In genomic region chr17:25843122-25843521, GRCm38 (mm10) we compare ENCODE assay signal across 9 mouse cellular contexts. TPM values are rescaled to one million over a fixed set of nuclear protein-coding genes. Genes with fewer than 3 reads are reported as not detected.
DNase-seq lines count a peak whose midpoint lies in the region; ATAC-seq lines count a peak whose summit lies in the region.
"Had no signal": no experiment of that assay in that cellular context is flagged by ENCODE, and none has a peak within 500 bp of the region (broad histone marks: within the 10 kb centered on the region; RNA-seq: fewer than 3 reads in every experiment).

No protein-coding gene starts in this region.

- WGBS in liver, embryonic 11.5 days = 89% methylated on average over 4 of the region's 4 CpGs
- WGBS in stomach, embryonic 16.5 days = 89% methylated on average over 4 of the region's 4 CpGs

- peak overlapping the region; percentile 93 for H3K9ac ChIP-seq in liver, embryonic 11.5 days (ENCODE audit: low read depth, low read length)
- peak overlapping the region; percentile 96 for H3K9ac ChIP-seq in stomach, embryonic 16.5 days (ENCODE audit: low read length)

- H3K4me2 ChIP-seq in liver, embryonic 11.5 days = peak overlapping the region; percentile 93
- H3K4me2 ChIP-seq in stomach, embryonic 16.5 days (ENCODE audit: low read depth, low read length) = peak overlapping the region; percentile 79

- no peak overlapping the region; the same call in none of the 2 replicates for H3K27ac ChIP-seq in liver, embryonic 11.5 days (ENCODE audit: low read depth, low read length)
- no peak overlapping the region for H3K27ac ChIP-seq in stomach, embryonic 16.5 days (ENCODE audit: low read length)

- peak overlapping the region; percentile 99 for H3K4me3 ChIP-seq in megakaryocyte, embryonic 14.5 days (replicated peaks)
- peak overlapping the region; percentile 85 for H3K4me3 ChIP-seq in liver, embryonic 11.5 days (ENCODE audit: low read depth, low read length)
- peak overlapping the region; percentile 89 for H3K4me3 ChIP-seq in stomach, embryonic 16.5 days (replicated peaks; ENCODE audit: low read length)

- peaks cover 81% of the 10 kb centered on the region for H3K36me3 ChIP-seq in megakaryocyte, embryonic 14.5 days (replicated peaks; ENCODE audit: low read length)
- H3K36me3 ChIP-seq in liver, embryonic 11.5 days (ENCODE audit: control insufficient read depth, insufficient read depth, low read length) = peaks cover 32% of the 10 kb centered on the region
- H3K36me3 ChIP-seq in stomach, embryonic 16.5 days (ENCODE audit: control insufficient read depth, insufficient read depth, low read length) = peaks cover 25% of the 10 kb centered on the region

- ATAC-seq in megakaryocyte, adult 5-6 weeks (ENCODE audit: poor library complexity, severe bottlenecking) = no peak
- ATAC-seq in liver, embryonic 11.5 days (replicated peaks; ENCODE audit: low FRiP score) = no peak
- ATAC-seq in stomach, embryonic 16.5 days (ENCODE audit: insufficient read depth, low FRiP score) = no peak

- peak; percentile 50 for DNase-seq in cerebellum, adult 9-11 months
- DNase-seq in cerebellum, postnatal 4 days (ENCODE audit: low spot score in 2 of 2) = no peak
- no peak for DNase-seq in liver, embryonic 11.5 days (ENCODE audit: low spot score)
- no peak for DNase-seq in adrenal gland, postnatal 14 days
- no peak for DNase-seq in embryo, embryonic 10.5 days (ENCODE audit: low spot score)
- DNase-seq: kidney, adult 18-20 months had no signal

- H3K27me3 ChIP-seq in megakaryocyte, embryonic 14.5 days (replicated peaks) = no peaks in the 10 kb centered on the region
- no peaks in the 10 kb centered on the region for H3K27me3 ChIP-seq in liver, embryonic 11.5 days (replicated peaks; ENCODE audit: control insufficient read depth, insufficient read depth, low read length)
- H3K27me3 ChIP-seq in stomach, embryonic 16.5 days (ENCODE audit: control insufficient read depth, insufficient read depth, low read length) = no peaks in the 10 kb centered on the region

- peaks cover 75% of the 10 kb centered on the region for H3K4me1 ChIP-seq in megakaryocyte, embryonic 14.5 days
- peaks cover 16% of the 10 kb centered on the region for H3K4me1 ChIP-seq in liver, embryonic 11.5 days (replicated peaks; ENCODE audit: control insufficient read depth, insufficient read depth, low read length)
- peaks cover 16% of the 10 kb centered on the region for H3K4me1 ChIP-seq in stomach, embryonic 16.5 days (ENCODE audit: control insufficient read depth, insufficient read depth, low read length)

- H3K9me3 ChIP-seq in megakaryocyte, embryonic 14.5 days = no peaks in the 10 kb centered on the region
- no peaks in the 10 kb centered on the region for H3K9me3 ChIP-seq in liver, embryonic 11.5 days (ENCODE audit: control insufficient read depth, low read length)
- H3K9me3 ChIP-seq in stomach, embryonic 16.5 days (replicated peaks; ENCODE audit: control insufficient read depth, low read length) = no peaks in the 10 kb centered on the region

RNA-seq across cellular contexts. Expression of gene Rhot2, which starts 1.5 kb away (rescaled TPM):
- 59.4 and 75.2 TPM in 2 replicates for polyA plus RNA-seq in megakaryocyte, embryonic 14.5 days (2012; ENCODE audit: insufficient read depth, low replicate concordance)
- 14.0 and 15.6 TPM in 2 replicates for total RNA-seq in megakaryocyte, adult 5-6 weeks (2015)
- total RNA-seq in megakaryocyte, adult 5-6 weeks (2017) = 13.9 and 30.4 TPM in 2 replicates
- polyA plus RNA-seq in liver, embryonic 11.5 days (2014; fragmentation: Nextera tagmentation; extraction: Ambion mirVana) = 9.6 and 12.8 TPM in 2 replicates
- polyA plus RNA-seq in stomach, embryonic 16.5 days (2015; fragmentation: Nextera tagmentation; extraction: Ambion mirVana) = 22.4 and 23.5 TPM in 2 replicates
- total RNA-seq in adrenal gland, postnatal 14 days (2021) = 95.9 and 108 TPM in 2 replicates

RNA-seq across cellular contexts. Expression of gene Gm20683, which starts 1.6 kb away (rescaled TPM):
- 3.0 and 5.2 TPM in 2 replicates for polyA plus RNA-seq in megakaryocyte, embryonic 14.5 days (2012; ENCODE audit: insufficient read depth, low replicate concordance)
- 0.07 TPM in 1 of 2 replicates, not detected in the other for total RNA-seq in megakaryocyte, adult 5-6 weeks (2015)
- total RNA-seq in megakaryocyte, adult 5-6 weeks (2017) = 0.33 TPM in 1 of 2 replicates, not detected in the other
- 0.78 and 1.1 TPM in 2 replicates for polyA plus RNA-seq in liver, embryonic 11.5 days (2014; fragmentation: Nextera tagmentation; extraction: Ambion mirVana)
- polyA plus RNA-seq in stomach, embryonic 16.5 days (2015; fragmentation: Nextera tagmentation; extraction: Ambion mirVana) = 2.7 and 3.4 TPM in 2 replicates
- 10.9 and 11.8 TPM in 2 replicates for total RNA-seq in adrenal gland, postnatal 14 days (2021)

RNA-seq across cellular contexts. Expression of gene Rhbdl1, which starts 6.0 kb away (rescaled TPM):
- polyA plus RNA-seq in megakaryocyte, embryonic 14.5 days (2012; ENCODE audit: insufficient read depth, low replicate concordance) = 2.9 and 3.8 TPM in 2 replicates
- total RNA-seq in megakaryocyte, adult 5-6 weeks (2015) = 0.98 and 1.4 TPM in 2 replicates
- 0.55 and 0.69 TPM in 2 replicates for total RNA-seq in megakaryocyte, adult 5-6 weeks (2017)
- 0.60 and 1.6 TPM in 2 replicates for polyA plus RNA-seq in liver, embryonic 11.5 days (2014; fragmentation: Nextera tagmentation; extraction: Ambion mirVana)
- 2.5 and 2.8 TPM in 2 replicates for polyA plus RNA-seq in stomach, embryonic 16.5 days (2015; fragmentation: Nextera tagmentation; extraction: Ambion mirVana)
- 12.9 and 14.9 TPM in 2 replicates for total RNA-seq in adrenal gland, postnatal 14 days (2021)

RNA-seq across cellular contexts. Expression of gene Stub1, which starts 9.9 kb away (rescaled TPM):
- polyA plus RNA-seq in megakaryocyte, embryonic 14.5 days (2012; ENCODE audit: insufficient read depth, low replicate concordance) = 34.5 and 115 TPM in 2 replicates
- 48.4 and 54.7 TPM in 2 replicates for total RNA-seq in megakaryocyte, adult 5-6 weeks (2015)
- total RNA-seq in megakaryocyte, adult 5-6 weeks (2017) = 62.6 and 67.6 TPM in 2 replicates
- 249 and 252 TPM in 2 replicates for polyA plus RNA-seq in liver, embryonic 11.5 days (2014; fragmentation: Nextera tagmentation; extraction: Ambion mirVana)
- 312 and 314 TPM in 2 replicates for polyA plus RNA-seq in stomach, embryonic 16.5 days (2015; fragmentation: Nextera tagmentation; extraction: Ambion mirVana)
- 149 and 160 TPM in 2 replicates for total RNA-seq in adrenal gland, postnatal 14 days (2021)

RNA-seq across cellular contexts. Expression of gene Jmjd8, which starts 14.5 kb away (rescaled TPM):
- polyA plus RNA-seq in megakaryocyte, embryonic 14.5 days (2012; ENCODE audit: insufficient read depth, low replicate concordance) = 2.4 and 7.8 TPM in 2 replicates
- 6.0 and 7.7 TPM in 2 replicates for total RNA-seq in megakaryocyte, adult 5-6 weeks (2015)
- total RNA-seq in megakaryocyte, adult 5-6 weeks (2017) = 10.6 and 14.4 TPM in 2 replicates
- polyA plus RNA-seq in liver, embryonic 11.5 days (2014; fragmentation: Nextera tagmentation; extraction: Ambion mirVana) = 36.6 and 37.0 TPM in 2 replicates
- 56.7 and 58.1 TPM in 2 replicates for polyA plus RNA-seq in stomach, embryonic 16.5 days (2015; fragmentation: Nextera tagmentation; extraction: Ambion mirVana)
- total RNA-seq in adrenal gland, postnatal 14 days (2021) = 68.2 and 71.0 TPM in 2 replicates
